Mouse (Mus musculus) heart, postnatal 0 days (tissue): Measurements from ENCODE around the gene Zxdc. TPM values are rescaled to one million over a fixed set of nuclear protein-coding genes. Genes with fewer than 3 reads are reported as not detected.

Experiments
- ATAC-seq: fragments of 200-750 bp; cut with Nextera tagmentation; 2 replicates; pipeline ENCODE4 v1.8.0; 2017; ENCODE audit warnings: low read depth, moderate number of reproducible peaks, moderate library complexity; ENCODE audit not compliant: insufficient read depth
- DNase-seq: peaks from one replicate; pipeline ENCODE4 v3.0.0-alpha.2; 2016; ENCODE audit warnings: low spot score
- H3K27ac ChIP-seq: fragments of 300-500 bp; sonication (generic); 2 replicates; pipeline ENCODE4 v1.5.1; 2014; ENCODE audit warnings: low read depth, mild to moderate bottlenecking
- H3K27me3 ChIP-seq: fragments of 300-500 bp; sonication (generic); 2 replicates; pipeline ENCODE4 v1.6.1; 2014; ENCODE audit warnings: low read length, mixed read lengths; ENCODE audit not compliant: control insufficient read depth, insufficient read depth
- H3K36me3 ChIP-seq: fragments of 300-500 bp; sonication (generic); replicated peaks from 2 replicates; pipeline ENCODE4 v1.6.1; 2014; ENCODE audit warnings: low read length, mixed read lengths; ENCODE audit not compliant: control insufficient read depth, insufficient read depth
- H3K4me1 ChIP-seq: fragments of 300-500 bp; sonication (generic); 2 replicates; pipeline ENCODE4 v1.6.1; 2014; ENCODE audit warnings: antibody characterized with exemption; ENCODE audit not compliant: control insufficient read depth, insufficient read depth
- H3K4me2 ChIP-seq: fragments of 300-500 bp; sonication (generic); 2 replicates; pipeline ENCODE4 v1.6.1; 2014; ENCODE audit warnings: low read depth, mild to moderate bottlenecking, low read length, moderate library complexity
- H3K4me3 ChIP-seq: fragments of 300-500 bp; sonication (generic); 2 replicates; pipeline ENCODE4 v1.5.1; 2014; ENCODE audit warnings: low read depth, low read length
- H3K9ac ChIP-seq: fragments of 300-500 bp; sonication (generic); replicated peaks from 2 replicates; pipeline ENCODE4 v1.6.1; 2014; ENCODE audit warnings: low read depth, low read length, mixed read lengths
- H3K9me3 ChIP-seq: fragments of 300-500 bp; sonication (generic); replicated peaks from 2 replicates; pipeline ENCODE4 v1.6.1; 2016; ENCODE audit warnings: low read length; ENCODE audit not compliant: control insufficient read depth
- CTCF ChIP-seq: IDR thresholded peaks from 2 replicates; pipeline ENCODE4 v1.5.1; 2016; ENCODE audit warnings: antibody characterized with exemption, control low read depth, low read depth
- EP300 ChIP-seq: IDR thresholded peaks from 2 replicates; pipeline ENCODE4 v1.6.1; 2016; ENCODE audit warnings: antibody characterized with exemption, low read depth
- WGBS: fragments of 180-500 bp; shearing (Covaris S2); extraction: QIAGEN DNeasy Blood & Tissue Kit; methylation state at CpG from one replicate; pipeline ENCODE4 v1.1.7; 2014; 5-methylcytosine and 5-hydroxymethylcytosine counted together
- polyA plus RNA-seq: library from polyadenylated mRNA; unstranded; fragments of >200 nt; fragmentation: Nextera tagmentation; extraction: Ambion mirVana; gene quantifications from 2 replicates; pipeline ENCODE4 v1.2.1, GENCODE M21; 2015
- total RNA-seq: library from RNA; depleted of rRNA; stranded (reverse); fragments of >200 nt; gene quantifications from 2 replicates; pipeline ENCODE4 v1.2.3, GENCODE M21; 2014; ENCODE audit warnings: low replicate concordance

Zxdc gene
- total and polyA plus RNA-seq, 2 experiments from 2014 or later: 5.2 to 21.9 TPM

DNA sequence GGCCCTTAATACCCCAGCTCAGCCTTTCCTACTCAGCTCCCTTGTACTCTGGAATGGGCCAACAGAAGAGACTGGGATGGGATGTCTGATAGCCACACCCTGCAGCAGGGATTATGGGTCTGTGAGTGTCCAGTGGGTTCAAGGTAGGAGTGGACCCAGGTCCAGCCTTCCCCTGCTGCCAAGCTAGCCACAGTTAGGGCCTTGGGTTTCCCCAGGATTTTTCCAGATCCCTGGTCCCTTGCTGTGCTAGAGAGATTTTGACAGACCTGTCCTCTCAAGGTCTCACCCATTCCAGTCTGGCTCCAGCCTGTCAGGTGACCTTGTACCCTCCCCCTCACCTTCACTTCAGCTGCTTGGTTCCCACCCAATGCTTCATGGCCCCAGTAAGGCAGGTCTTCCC, 39.3 kb downstream of the Zxdc start:
- Histone ChIP-seq H3K9me3 (no peaks in the 10 kb centered on the region), H3K4me2 (no peak overlapping the region), H3K36me3 (peaks cover 9% of the 10 kb centered on the region), H3K27ac (no peak overlapping the region), H3K27me3 (no peaks in the 10 kb centered on the region), H3K9ac (no peak overlapping the region), H3K4me3 (no peak overlapping the region), H3K4me1 (no peaks in the 10 kb centered on the region)
- TF ChIP-seq CTCF (no peak), EP300 (no peak)
- ATAC-seq (no peak), DNase-seq (no peak)

DNA sequence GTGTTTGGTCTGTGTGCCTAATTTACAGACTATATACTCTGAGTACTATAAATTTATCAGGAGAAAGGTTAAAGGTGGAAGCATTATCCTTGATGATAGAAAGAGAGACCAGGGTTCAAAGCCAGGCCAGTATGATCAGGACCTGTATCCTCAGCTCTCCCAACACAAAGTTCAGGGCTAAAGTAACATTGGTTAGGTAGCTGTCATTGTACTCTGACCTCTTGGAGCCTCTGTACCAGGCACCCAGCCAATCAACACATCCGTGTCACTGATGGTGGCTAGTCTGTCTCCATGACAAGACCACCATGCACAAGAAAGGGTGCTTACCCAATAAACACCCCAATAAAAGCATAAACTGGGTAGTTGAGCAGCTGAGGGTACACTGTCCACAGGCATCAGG, 41.7 kb downstream of the Zxdc start:
- Histone ChIP-seq H3K4me3 (no peak overlapping the region), H3K27ac (no peak overlapping the region), H3K9me3 (no peaks in the 10 kb centered on the region), H3K4me1 (no peaks in the 10 kb centered on the region), H3K9ac (no peak overlapping the region), H3K36me3 (no peaks in the 10 kb centered on the region; the same call in 1 of the 2 replicates), H3K27me3 (no peaks in the 10 kb centered on the region), H3K4me2 (no peak overlapping the region)
- no peak for ATAC-seq
- 77% methylated on average over 1 of the region's 1 CpGs for WGBS
- DNase-seq: no peak
- no peak for TF ChIP-seq EP300
- TF ChIP-seq CTCF: no peak

- 74% methylated on average over 7 of the region's 7 CpGs for WGBS
- no peak overlapping the region for H3K4me3 ChIP-seq
- ATAC-seq: no peak
- H3K9ac ChIP-seq: no peak overlapping the region
- H3K36me3 ChIP-seq: no peaks in the 10 kb centered on the region
- H3K4me1 ChIP-seq: no peaks in the 10 kb centered on the region
- DNase-seq: no peak
- no peaks in the 10 kb centered on the region for H3K27me3 ChIP-seq
- no peak overlapping the region for H3K27ac ChIP-seq
- TF ChIP-seq EP300: no peak
- no peak for TF ChIP-seq CTCF
- H3K9me3 ChIP-seq: no peaks in the 10 kb centered on the region
- no peak overlapping the region for H3K4me2 ChIP-seq
Measured at GRCm38 (mm10) chr6:90411926-90412325, 42.6 kb downstream of the Zxdc start.

GRCm38 (mm10) chr6:90422565-90422964, 53.3 kb downstream of the Zxdc start:
- peak; percentile 89 for DNase-seq
- 8% methylated on average over 14 of the region's 14 CpGs for WGBS
- H3K36me3 ChIP-seq: no peaks in the 10 kb centered on the region
- H3K9ac ChIP-seq: no peak overlapping the region
- H3K9me3 ChIP-seq: no peaks in the 10 kb centered on the region
- ATAC-seq: peak; percentile 85
- TF ChIP-seq CTCF: peak; percentile 94
- no peak for TF ChIP-seq EP300
- H3K4me3 ChIP-seq: peak overlapping the region; percentile 23; the same call in 1 of the 2 replicates
- H3K4me1 ChIP-seq: no peaks in the 10 kb centered on the region
- H3K27ac ChIP-seq: no peak overlapping the region
- H3K27me3 ChIP-seq: peaks cover 20% of the 10 kb centered on the region
- peak overlapping the region; percentile 57 for H3K4me2 ChIP-seq

GRCm38 (mm10) chr6:90425361-90425760, 56.1 kb downstream of the Zxdc start:
- Histone ChIP-seq H3K9ac (no peak overlapping the region), H3K9me3 (no peaks in the 10 kb centered on the region), H3K36me3 (no peaks in the 10 kb centered on the region), H3K27ac (no peak overlapping the region), H3K4me3 (no peak overlapping the region), H3K4me2 (no peak overlapping the region), H3K4me1 (no peaks in the 10 kb centered on the region), H3K27me3 (peaks cover 27% of the 10 kb centered on the region)
- ATAC-seq (no peak), DNase-seq (no peak)
- 80% methylated on average over 3 of the region's 3 CpGs for WGBS
- TF ChIP-seq CTCF: no peak
- TF ChIP-seq EP300: no peak

DNA sequence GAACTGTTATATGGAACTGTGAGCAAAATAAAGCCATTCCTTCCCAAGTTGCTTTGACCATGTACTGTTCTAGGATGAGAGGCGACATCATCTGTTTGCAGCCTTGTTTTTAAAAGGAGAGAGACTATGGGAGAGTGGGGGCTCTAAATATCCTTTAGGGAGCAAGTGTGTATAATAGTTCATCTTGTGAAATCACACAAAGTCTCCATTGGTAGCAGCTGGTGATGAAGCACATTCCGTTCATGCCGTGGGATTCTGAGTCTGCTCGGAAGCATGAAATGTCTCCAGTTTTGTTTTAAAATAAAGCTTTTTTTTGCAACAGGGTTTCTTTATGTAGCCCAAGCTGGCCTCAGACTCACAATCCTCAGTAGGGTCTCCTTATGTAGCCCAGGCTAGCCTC, 56.7 kb downstream of the Zxdc start:
- Histone ChIP-seq H3K9me3 (no peaks in the 10 kb centered on the region), H3K9ac (no peak overlapping the region), H3K27ac (no peak overlapping the region), H3K4me1 (no peaks in the 10 kb centered on the region), H3K4me3 (no peak overlapping the region), H3K27me3 (peaks cover 27% of the 10 kb centered on the region), H3K4me2 (no peak overlapping the region), H3K36me3 (no peaks in the 10 kb centered on the region)
- ATAC-seq (no peak), DNase-seq (no peak)
- 78% methylated on average over 4 of the region's 4 CpGs for WGBS
- TF ChIP-seq CTCF (no peak), EP300 (no peak)
